Mouse (Mus musculus): ENCODE measurements around the gene Dab2ip. TPM values are rescaled to one million over a fixed set of nuclear protein-coding genes. Genes with fewer than 3 reads are reported as not detected.

Gene Dab2ip
- polyA plus RNA-seq, 1 experiment from 2014 or later: 61.2 TPM

DNA sequence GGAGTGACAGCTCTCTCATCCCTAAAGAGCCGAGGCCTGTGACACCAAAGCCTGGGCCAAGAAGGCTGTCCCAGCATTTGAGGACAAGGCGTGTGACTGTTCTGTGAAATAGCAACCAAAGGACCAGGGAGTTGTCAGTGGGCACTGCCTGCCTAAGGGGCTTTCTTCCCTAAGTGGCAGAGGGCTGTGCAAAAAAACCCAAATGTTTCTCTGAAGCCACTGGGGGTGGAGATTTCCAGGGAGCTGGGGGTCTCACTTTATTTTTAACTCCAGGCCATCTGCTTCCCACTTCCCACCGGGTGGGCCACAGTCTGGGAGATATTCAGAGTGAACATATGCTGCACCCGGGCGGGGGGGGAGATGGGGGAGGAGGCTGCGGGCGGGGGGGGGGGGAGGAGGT is 188.6 kb downstream of the Dab2ip start:
- Histone ChIP-seq H3K9ac (ENCODE audit: low read length) (no peak overlapping the region), H3K27ac (ENCODE audit: low read depth, low read length) (no peak overlapping the region), H3K9me3 (ENCODE audit: control insufficient read depth, low read length) (no peaks in the 10 kb centered on the region), H3K4me3 (ENCODE audit: low read depth, low read length) (no peak overlapping the region), H3K27me3 (ENCODE audit: control insufficient read depth, insufficient read depth, low read length) (no peaks in the 10 kb centered on the region), H3K4me2 (ENCODE audit: low read depth) (no peak overlapping the region), H3K4me1 (ENCODE audit: control insufficient read depth, insufficient read depth, low read length) (peaks cover 2% of the 10 kb centered on the region; the same call in 1 of the 2 replicates), H3K36me3 (ENCODE audit: control insufficient read depth, insufficient read depth, low read length) (no peaks in the 10 kb centered on the region)
- DNase-seq (ENCODE audit: low spot score) (peak; percentile 22), ATAC-seq (ENCODE audit: insufficient read depth, low FRiP score, low TSS enrichment) (no peak)
- WGBS: 41% methylated on average over 3 of the region's 7 CpGs

DNA sequence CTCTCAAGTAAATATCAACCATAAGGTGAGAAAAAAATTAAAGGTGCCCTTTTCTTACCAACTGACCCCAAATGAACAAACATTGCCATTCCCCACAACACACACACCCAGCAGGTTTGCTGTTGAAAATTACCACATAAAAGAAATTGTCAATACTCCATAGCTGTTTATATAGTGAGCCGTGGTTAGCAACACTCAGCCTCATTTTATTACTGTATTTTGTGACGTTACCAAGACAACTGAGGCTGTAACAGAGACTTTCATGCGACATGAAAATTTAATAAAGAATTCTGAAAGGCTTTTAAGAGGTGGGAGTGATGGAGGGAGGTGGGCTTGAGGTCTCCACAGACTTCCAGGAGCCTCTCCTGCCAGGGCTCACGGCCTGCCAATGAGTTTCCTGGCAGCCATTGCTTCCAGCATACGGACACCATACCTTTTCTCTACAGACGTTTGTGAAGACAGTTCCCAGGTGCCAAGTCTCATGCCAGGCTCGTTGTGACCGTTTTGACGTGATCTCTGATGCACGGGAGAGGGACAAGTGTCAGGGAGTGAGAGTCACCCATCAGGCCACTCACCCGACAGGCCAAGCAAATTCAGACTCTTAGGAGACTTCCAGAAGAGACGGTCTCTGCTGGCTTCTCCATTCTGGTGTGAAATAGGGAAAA is 189.4 kb downstream of the Dab2ip start:
- no peak for ATAC-seq (ENCODE audit: insufficient read depth, low FRiP score, low TSS enrichment)
- H3K36me3 ChIP-seq (ENCODE audit: control insufficient read depth, insufficient read depth, low read length): no peaks in the 10 kb centered on the region
- H3K4me2 ChIP-seq (ENCODE audit: low read depth): no peak overlapping the region
- no peak for DNase-seq (ENCODE audit: low spot score)
- peaks cover 2% of the 10 kb centered on the region; the same call in 1 of the 2 replicates for H3K4me1 ChIP-seq (ENCODE audit: control insufficient read depth, insufficient read depth, low read length)
- no peak overlapping the region for H3K27ac ChIP-seq (ENCODE audit: low read depth, low read length)
- no peak overlapping the region for H3K9ac ChIP-seq (ENCODE audit: low read length)
- WGBS: 75% methylated on average over 12 of the region's 12 CpGs
- H3K4me3 ChIP-seq (ENCODE audit: low read depth, low read length): no peak overlapping the region
- no peaks in the 10 kb centered on the region for H3K27me3 ChIP-seq (ENCODE audit: control insufficient read depth, insufficient read depth, low read length)
- no peaks in the 10 kb centered on the region for H3K9me3 ChIP-seq (ENCODE audit: control insufficient read depth, low read length)

DNA sequence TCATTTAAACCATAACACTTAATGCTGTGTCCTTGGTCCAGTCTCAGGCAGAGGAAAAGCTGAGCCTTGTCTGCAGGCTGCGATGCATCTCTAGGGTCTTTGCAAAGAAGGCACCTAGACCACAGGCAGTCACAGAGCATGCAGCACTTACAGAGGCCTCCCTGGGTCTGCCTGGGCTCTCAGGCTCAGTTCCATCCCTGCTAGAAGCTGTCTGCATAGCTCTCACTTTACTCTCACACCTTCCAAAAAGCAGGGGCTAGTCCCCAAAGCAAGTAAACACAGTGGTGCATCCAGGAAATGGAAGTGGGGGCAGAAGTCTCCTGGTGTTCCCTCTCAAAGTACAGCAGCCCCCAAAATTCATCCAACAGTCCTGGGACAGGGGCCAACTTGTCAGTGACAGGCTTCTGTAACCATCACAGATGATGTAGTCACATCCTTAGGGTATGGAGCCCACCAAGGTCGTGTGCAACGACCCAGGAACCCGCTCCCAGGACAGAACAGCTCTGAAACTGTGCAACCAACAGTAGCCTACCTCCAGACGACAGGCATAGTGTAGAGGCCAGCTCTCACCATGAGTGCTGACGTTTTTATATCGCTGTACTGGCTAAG is 192.6 kb downstream of the Dab2ip start:
- Histone ChIP-seq H3K9ac (ENCODE audit: low read length) (no peak overlapping the region), H3K4me3 (ENCODE audit: low read depth, low read length) (no peak overlapping the region), H3K36me3 (ENCODE audit: control insufficient read depth, insufficient read depth, low read length) (no peaks in the 10 kb centered on the region), H3K27ac (ENCODE audit: low read depth, low read length) (no peak overlapping the region), H3K4me2 (ENCODE audit: low read depth) (no peak overlapping the region), H3K27me3 (ENCODE audit: control insufficient read depth, insufficient read depth, low read length) (no peaks in the 10 kb centered on the region), H3K4me1 (ENCODE audit: control insufficient read depth, insufficient read depth, low read length) (peaks cover 2% of the 10 kb centered on the region; the same call in 1 of the 2 replicates), H3K9me3 (ENCODE audit: control insufficient read depth, low read length) (no peaks in the 10 kb centered on the region)
- ATAC-seq (ENCODE audit: insufficient read depth, low FRiP score, low TSS enrichment): no peak
- no peak for DNase-seq (ENCODE audit: low spot score)
- 79% methylated on average over 7 of the region's 7 CpGs for WGBS

DNA sequence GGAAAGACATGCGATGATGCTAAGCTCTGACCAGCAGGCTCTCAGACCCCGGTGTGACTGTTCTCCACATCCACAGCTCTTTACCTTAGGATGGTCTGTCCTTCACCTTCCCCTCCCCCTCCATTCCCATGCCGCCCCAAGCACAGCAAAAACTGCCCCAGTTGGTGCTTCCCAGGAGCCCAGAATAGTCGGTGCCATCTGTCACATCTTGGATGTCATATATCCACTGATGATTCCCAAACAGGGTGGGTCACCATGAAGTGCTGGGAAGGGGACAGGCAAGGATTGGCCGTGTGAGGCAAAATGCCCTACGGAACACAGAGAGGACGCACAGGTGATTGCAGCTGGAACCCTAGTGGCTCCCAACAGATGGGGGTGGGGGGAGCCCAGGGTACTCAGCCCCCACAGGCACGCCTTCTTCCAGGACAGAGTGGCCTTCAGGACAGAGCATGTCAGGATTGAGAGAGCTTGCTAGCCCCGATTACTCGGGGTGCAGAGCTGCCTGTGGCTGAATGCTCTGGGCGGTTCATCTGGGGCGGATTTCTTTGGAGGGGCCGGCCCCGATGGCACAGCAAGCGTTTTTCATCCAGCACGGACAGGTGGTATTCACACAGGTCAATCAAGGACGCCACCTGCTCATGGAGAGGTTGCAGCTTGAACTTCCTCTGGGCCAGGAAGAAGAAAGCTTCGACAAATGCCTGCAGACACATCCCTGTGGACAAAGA is 193.9 kb downstream of the Dab2ip start:
- no peak overlapping the region for H3K27ac ChIP-seq (ENCODE audit: low read depth, low read length)
- no peak overlapping the region for H3K4me2 ChIP-seq (ENCODE audit: low read depth)
- 79% methylated on average over 18 of the region's 18 CpGs for WGBS
- H3K9ac ChIP-seq (ENCODE audit: low read length): no peak overlapping the region
- DNase-seq (ENCODE audit: low spot score) (no peak), ATAC-seq (ENCODE audit: insufficient read depth, low FRiP score, low TSS enrichment) (no peak)
- H3K36me3 ChIP-seq (ENCODE audit: control insufficient read depth, insufficient read depth, low read length): no peaks in the 10 kb centered on the region
- H3K9me3 ChIP-seq (ENCODE audit: control insufficient read depth, low read length): no peaks in the 10 kb centered on the region
- H3K27me3 ChIP-seq (ENCODE audit: control insufficient read depth, insufficient read depth, low read length): no peaks in the 10 kb centered on the region
- peaks cover 2% of the 10 kb centered on the region; the same call in 1 of the 2 replicates for H3K4me1 ChIP-seq (ENCODE audit: control insufficient read depth, insufficient read depth, low read length)
- H3K4me3 ChIP-seq (ENCODE audit: low read depth, low read length): no peak overlapping the region

DNA sequence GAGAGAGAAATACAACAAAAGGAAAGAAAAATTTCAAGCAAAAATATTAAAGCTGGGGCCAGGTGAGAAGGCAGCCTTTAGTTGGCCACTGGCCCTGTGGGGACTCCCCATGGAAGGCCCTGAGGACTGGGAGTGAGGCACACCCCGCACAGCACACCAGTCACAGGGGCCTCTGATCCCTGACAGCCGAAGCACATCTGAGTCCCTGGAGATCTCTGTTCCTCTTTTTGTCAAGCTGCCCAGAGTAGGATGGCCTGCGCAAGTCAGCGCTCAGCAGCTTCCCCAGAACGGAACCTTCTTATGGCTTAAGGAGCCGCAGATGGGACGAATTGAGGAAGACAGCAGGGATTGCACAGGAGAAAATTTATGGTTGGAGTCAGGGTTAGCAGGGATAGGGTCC is 198.4 kb downstream of the Dab2ip start:
- WGBS: 66% methylated on average over 7 of the region's 7 CpGs
- H3K9me3 ChIP-seq (ENCODE audit: control insufficient read depth, low read length): no peaks in the 10 kb centered on the region
- no peak overlapping the region for H3K9ac ChIP-seq (ENCODE audit: low read length)
- no peak overlapping the region for H3K4me2 ChIP-seq (ENCODE audit: low read depth)
- no peaks in the 10 kb centered on the region for H3K4me1 ChIP-seq (ENCODE audit: control insufficient read depth, insufficient read depth, low read length)
- no peaks in the 10 kb centered on the region for H3K36me3 ChIP-seq (ENCODE audit: control insufficient read depth, insufficient read depth, low read length)
- no peak overlapping the region for H3K4me3 ChIP-seq (ENCODE audit: low read depth, low read length)
- ATAC-seq (ENCODE audit: insufficient read depth, low FRiP score, low TSS enrichment) (no peak), DNase-seq (ENCODE audit: low spot score) (no peak)
- no peaks in the 10 kb centered on the region for H3K27me3 ChIP-seq (ENCODE audit: control insufficient read depth, insufficient read depth, low read length)
- H3K27ac ChIP-seq (ENCODE audit: low read depth, low read length): no peak overlapping the region

DNA sequence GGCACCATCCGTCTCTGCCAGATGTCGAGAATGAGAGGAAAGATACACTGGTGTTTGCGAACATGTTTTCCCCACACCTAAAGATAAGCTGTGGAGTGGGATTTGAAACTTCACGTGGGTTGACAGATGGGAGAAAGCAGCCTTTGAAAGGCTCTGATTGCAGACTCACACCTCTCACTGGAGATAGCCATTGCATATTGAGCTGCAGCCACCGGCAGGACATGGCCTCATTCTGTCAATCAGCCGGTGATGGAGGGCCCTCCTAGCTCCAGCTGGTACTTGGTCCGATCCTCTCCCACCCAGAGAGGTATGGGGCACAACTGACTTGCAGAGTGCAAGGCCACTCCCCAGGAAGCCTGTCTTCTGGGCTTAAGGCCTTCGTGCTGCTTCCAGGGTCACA is 202.3 kb downstream of the Dab2ip start:
- no peak for DNase-seq (ENCODE audit: low spot score)
- no peak overlapping the region for H3K27ac ChIP-seq (ENCODE audit: low read depth, low read length)
- no peaks in the 10 kb centered on the region for H3K4me1 ChIP-seq (ENCODE audit: control insufficient read depth, insufficient read depth, low read length)
- H3K9me3 ChIP-seq (ENCODE audit: control insufficient read depth, low read length): no peaks in the 10 kb centered on the region
- no peak for ATAC-seq (ENCODE audit: insufficient read depth, low FRiP score, low TSS enrichment)
- no peak overlapping the region for H3K9ac ChIP-seq (ENCODE audit: low read length)
- no peak overlapping the region for H3K4me3 ChIP-seq (ENCODE audit: low read depth, low read length)
- H3K27me3 ChIP-seq (ENCODE audit: control insufficient read depth, insufficient read depth, low read length): no peaks in the 10 kb centered on the region
- H3K36me3 ChIP-seq (ENCODE audit: control insufficient read depth, insufficient read depth, low read length): no peaks in the 10 kb centered on the region
- 64% methylated on average over 8 of the region's 8 CpGs for WGBS
- H3K4me2 ChIP-seq (ENCODE audit: low read depth): no peak overlapping the region

DNA sequence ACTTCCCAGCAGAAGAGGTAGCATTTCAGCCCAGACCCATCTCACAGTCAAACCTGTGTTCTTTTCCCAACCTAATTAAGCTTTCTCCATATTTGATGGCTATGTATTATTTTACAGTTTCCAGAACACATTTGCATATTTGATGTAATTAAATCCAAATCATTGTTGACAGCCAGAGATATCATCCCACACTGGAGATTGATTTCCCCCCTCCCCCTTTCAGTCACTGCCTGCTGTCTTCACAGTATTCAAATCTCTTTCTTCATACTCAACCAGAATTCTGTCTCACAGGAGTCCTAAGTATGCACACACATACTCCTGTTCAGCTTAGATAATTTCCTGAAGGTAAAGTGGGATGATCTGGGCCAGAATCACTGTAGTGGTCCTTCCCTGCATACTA is 202.8 kb downstream of the Dab2ip start:
- Histone ChIP-seq H3K9me3 (ENCODE audit: control insufficient read depth, low read length) (no peaks in the 10 kb centered on the region), H3K4me3 (ENCODE audit: low read depth, low read length) (no peak overlapping the region), H3K27ac (ENCODE audit: low read depth, low read length) (no peak overlapping the region), H3K4me1 (ENCODE audit: control insufficient read depth, insufficient read depth, low read length) (no peaks in the 10 kb centered on the region), H3K4me2 (ENCODE audit: low read depth) (no peak overlapping the region), H3K9ac (ENCODE audit: low read length) (no peak overlapping the region), H3K36me3 (ENCODE audit: control insufficient read depth, insufficient read depth, low read length) (no peaks in the 10 kb centered on the region), H3K27me3 (ENCODE audit: control insufficient read depth, insufficient read depth, low read length) (no peaks in the 10 kb centered on the region)
- ATAC-seq (ENCODE audit: insufficient read depth, low FRiP score, low TSS enrichment) (no peak), DNase-seq (ENCODE audit: low spot score) (no peak)

DNA sequence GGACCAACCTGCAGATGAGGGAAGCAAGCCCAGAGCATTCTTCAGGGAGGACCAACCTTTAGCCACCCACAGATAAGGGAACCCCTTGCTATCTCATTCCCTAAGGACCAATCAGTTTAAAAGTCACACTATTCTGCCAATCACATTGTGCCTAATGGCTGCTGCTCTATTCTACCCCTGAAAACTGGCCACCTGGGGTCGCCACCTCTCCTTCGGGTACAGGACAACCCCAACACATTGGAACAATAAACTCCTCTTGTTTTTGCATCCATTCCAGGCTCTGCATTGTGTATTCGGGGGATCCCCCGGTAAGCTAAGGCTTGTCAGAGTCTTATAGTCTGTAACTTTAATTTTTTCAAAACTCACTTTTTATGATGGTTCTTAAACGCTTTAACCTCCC is 203.4 kb downstream of the Dab2ip start:
- no peak overlapping the region for H3K4me2 ChIP-seq (ENCODE audit: low read depth)
- no peaks in the 10 kb centered on the region for H3K36me3 ChIP-seq (ENCODE audit: control insufficient read depth, insufficient read depth, low read length)
- 84% methylated on average over 5 of the region's 5 CpGs for WGBS
- H3K27me3 ChIP-seq (ENCODE audit: control insufficient read depth, insufficient read depth, low read length): no peaks in the 10 kb centered on the region
- DNase-seq (ENCODE audit: low spot score) (no peak), ATAC-seq (ENCODE audit: insufficient read depth, low FRiP score, low TSS enrichment) (no peak)
- H3K9ac ChIP-seq (ENCODE audit: low read length): no peak overlapping the region
- no peaks in the 10 kb centered on the region for H3K9me3 ChIP-seq (ENCODE audit: control insufficient read depth, low read length)
- no peak overlapping the region for H3K27ac ChIP-seq (ENCODE audit: low read depth, low read length)
- no peaks in the 10 kb centered on the region for H3K4me1 ChIP-seq (ENCODE audit: control insufficient read depth, insufficient read depth, low read length)
- no peak overlapping the region for H3K4me3 ChIP-seq (ENCODE audit: low read depth, low read length)

DNA sequence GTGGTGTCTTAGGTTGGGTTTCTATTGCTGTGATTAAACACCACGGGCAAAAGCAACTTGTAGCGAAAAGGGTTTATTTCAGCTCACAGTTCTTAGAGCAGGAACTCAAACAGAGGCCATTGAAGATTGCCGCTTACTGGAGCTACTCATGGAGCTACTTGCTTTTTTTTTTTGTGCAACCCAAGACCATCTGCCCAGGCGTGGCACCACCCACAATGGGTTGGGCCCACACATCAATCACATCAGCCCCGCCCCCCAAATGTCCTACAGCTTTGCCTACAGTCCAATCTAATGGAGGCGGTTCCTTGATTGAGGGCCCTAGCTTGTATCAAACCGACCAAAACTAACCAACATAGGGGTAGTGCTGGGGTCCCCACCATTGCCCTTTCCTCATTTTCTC is 205.8 kb downstream of the Dab2ip start:
- Histone ChIP-seq H3K27me3 (ENCODE audit: control insufficient read depth, insufficient read depth, low read length) (no peaks in the 10 kb centered on the region), H3K4me3 (ENCODE audit: low read depth, low read length) (no peak overlapping the region), H3K36me3 (ENCODE audit: control insufficient read depth, insufficient read depth, low read length) (no peaks in the 10 kb centered on the region), H3K9ac (ENCODE audit: low read length) (no peak overlapping the region), H3K4me2 (ENCODE audit: low read depth) (no peak overlapping the region), H3K9me3 (ENCODE audit: control insufficient read depth, low read length) (no peaks in the 10 kb centered on the region), H3K4me1 (ENCODE audit: control insufficient read depth, insufficient read depth, low read length) (no peaks in the 10 kb centered on the region), H3K27ac (ENCODE audit: low read depth, low read length) (no peak overlapping the region)
- ATAC-seq (ENCODE audit: insufficient read depth, low FRiP score, low TSS enrichment) (no peak), DNase-seq (ENCODE audit: low spot score) (no peak)
- 90% methylated on average over 7 of the region's 7 CpGs for WGBS
